Mouse (Mus musculus) ES-E14 (cell line): Measurements from ENCODE around the gene Il13.

Experiments used
- CHD2 ChIP-seq: IDR thresholded peaks from 2 replicates; pipeline ENCODE4 v1.6.1; 2014; ENCODE audit warnings: mild to moderate bottlenecking, low read depth, low read length, inconsistent platforms
- MAFK ChIP-seq: IDR thresholded peaks from 2 replicates; pipeline ENCODE4 v1.6.1; 2014; ENCODE audit warnings: mild to moderate bottlenecking, low read depth, low read length, inconsistent platforms; ENCODE audit not compliant: insufficient read depth

DNA sequence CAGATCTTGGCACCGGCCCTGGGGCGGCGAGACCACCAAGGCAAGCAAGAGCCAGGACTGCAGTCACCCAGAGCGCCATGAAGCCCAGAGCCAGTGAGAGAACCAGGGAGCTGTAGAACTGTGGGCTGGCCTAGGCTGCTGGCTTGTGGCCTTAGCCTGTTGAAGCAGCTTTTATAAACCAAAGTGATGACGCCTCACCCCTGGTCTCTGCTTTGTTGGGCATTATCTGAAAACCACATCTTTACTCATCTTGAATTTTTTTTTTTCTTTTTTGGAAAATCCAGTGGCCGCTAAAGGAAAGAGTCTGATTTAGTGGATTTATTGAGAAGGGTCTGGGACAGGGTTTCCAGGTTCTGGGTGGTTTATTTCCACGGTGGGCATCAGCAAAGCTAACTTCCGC is at the start of gene Il13:
- no peak for TF ChIP-seq MAFK
- no peak for TF ChIP-seq CHD2
